Mouse (Mus musculus): ENCODE measurements around the gene Cpn2.
A peak's percentile ranks its signal among the peaks of the same experiment; 100 is the strongest.

Cpn2 gene

GRCm38 (mm10) chr16:30267359-30267758 lies at the start of gene Cpn2:
Gene Cpn2 (minus strand): TSS chr16:30267499.
- DNase-seq = no peak

- DNase-seq = no peak
These were observed 46.9 kb upstream of the Cpn2 start for GRCm38 (mm10) chr16:30314236-30314635.

GRCm38 (mm10) chr16:30310647-30311046 lies 43.3 kb upstream of the Cpn2 start, which contains the start of gene Gp5:
Gene Gp5 (minus strand): TSS chr16:30310779.
- no peak for DNase-seq

GRCm38 (mm10) chr16:30310171-30310515 lies 42.8 kb upstream of the Cpn2 start:
- no peak for DNase-seq

GRCm38 (mm10) chr16:30309395-30310170 lies 42.3 kb upstream of the Cpn2 start:
- DNase-seq = peak; percentile 29

GRCm38 (mm10) chr16:30308616-30309394 lies 41.5 kb upstream of the Cpn2 start:
- DNase-seq = peak; percentile 83

GRCm38 (mm10) chr16:30307961-30308615 lies 40.8 kb upstream of the Cpn2 start:
- no peak for DNase-seq

- DNase-seq = peak; percentile 14
These were observed 40.0 kb upstream of the Cpn2 start for GRCm38 (mm10) chr16:30307306-30307705.

GRCm38 (mm10) chr16:30306102-30306501 lies 38.8 kb upstream of the Cpn2 start:
- DNase-seq = no peak

GRCm38 (mm10) chr16:30304236-30304635 lies 36.9 kb upstream of the Cpn2 start:
- no peak for DNase-seq

GRCm38 (mm10) chr16:30303411-30303810 lies 36.1 kb upstream of the Cpn2 start:
- DNase-seq = no peak

- DNase-seq = no peak
These were observed 35.4 kb upstream of the Cpn2 start for GRCm38 (mm10) chr16:30302686-30303085.

- DNase-seq = no peak
These were observed 32.5 kb upstream of the Cpn2 start for GRCm38 (mm10) chr16:30299711-30300277.

- no peak for DNase-seq
These were observed 30.2 kb upstream of the Cpn2 start for GRCm38 (mm10) chr16:30297450-30297849.

GRCm38 (mm10) chr16:30296601-30297275 lies 29.4 kb upstream of the Cpn2 start:
- DNase-seq = no peak

- DNase-seq = no peak
These were observed 27.8 kb upstream of the Cpn2 start for GRCm38 (mm10) chr16:30295106-30295505.

GRCm38 (mm10) chr16:30290436-30290835 lies 23.1 kb upstream of the Cpn2 start:
- no peak for DNase-seq

- DNase-seq = no peak
These were observed 18.4 kb upstream of the Cpn2 start for GRCm38 (mm10) chr16:30285701-30286100.

- DNase-seq = no peak
These were observed 16.5 kb upstream of the Cpn2 start for GRCm38 (mm10) chr16:30283743-30284337.

GRCm38 (mm10) chr16:30282844-30283495 lies 15.7 kb upstream of the Cpn2 start, which contains the start of gene Lrrc15:
Gene Lrrc15 (minus strand): TSS chr16:30283256.
- no peak for DNase-seq

- DNase-seq = no peak
These were observed 13.5 kb upstream of the Cpn2 start for GRCm38 (mm10) chr16:30280676-30281297.
